Mouse (Mus musculus) neutrophil, adult 65 days (primary cell): ENCODE data around the gene Polr2m. TPM values are rescaled to one million over a fixed set of nuclear protein-coding genes. Genes with fewer than 3 reads are reported as not detected.

Experiments used
- total RNA-seq: library from RNA; stranded (reverse); gene quantifications from 2 replicates; pipeline ENCODE4 v1.2.4, GENCODE M21; 2023

Polr2m gene
- 57.6 and 64.4 TPM in 2 replicates for total RNA-seq

DNA sequence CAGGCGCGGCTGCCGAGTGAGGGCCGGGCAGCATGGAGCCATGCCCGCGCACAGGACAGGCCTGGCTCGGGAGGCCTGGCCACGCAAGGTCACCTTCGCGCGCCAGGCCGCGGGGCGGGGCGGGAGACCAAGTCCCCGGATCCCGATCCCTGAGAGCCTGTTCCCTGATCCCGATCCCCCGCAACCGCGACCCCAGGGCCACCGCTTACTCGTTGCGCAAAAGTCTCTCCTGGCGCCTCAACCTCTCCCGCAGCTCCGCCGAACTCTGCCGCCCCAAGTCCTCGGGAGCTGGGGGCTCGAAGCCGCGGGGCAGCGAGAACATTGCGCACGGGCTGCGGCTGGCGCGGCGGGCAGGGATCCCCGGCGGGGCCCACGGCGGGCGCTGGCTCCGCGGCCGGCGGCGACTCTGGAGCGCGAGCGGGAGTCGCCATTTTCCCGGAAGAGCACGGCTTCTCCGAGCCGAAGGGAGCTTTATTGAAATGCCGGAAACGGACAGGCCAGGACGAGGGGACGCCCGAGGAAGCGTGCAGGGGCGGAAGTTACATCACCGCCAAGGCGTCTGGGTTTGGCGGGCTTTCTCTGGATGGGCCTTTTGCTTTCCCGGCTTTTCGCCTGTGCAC lies at the start of gene Polr2m:
Polr2m (minus strand) TSS at position 461 of the 620 bp plus-strand sequence.

Other genes starting within 250 kb of the Polr2m start
- gene Myzap, start 106.4 kb upstream of the Polr2m start, total RNA-seq: 0.23 and 0.35 TPM in 2 replicates